Mouse (Mus musculus) embryonic facial prominence, embryonic 14.5 days (tissue): ENCODE measurements around the gene Usp20. TPM values are rescaled to one million over a fixed set of nuclear protein-coding genes. Genes with fewer than 3 reads are reported as not detected.

Experiments used
- ATAC-seq: fragments of 200-750 bp; cut with Nextera tagmentation; 2 replicates; pipeline ENCODE4 v1.8.0; 2017; ENCODE audit warnings: low read depth, moderate number of reproducible peaks, moderate TSS enrichment
- DNase-seq: peaks from one replicate; pipeline ENCODE4 v3.0.0-alpha.2; 2015; ENCODE audit warnings: low spot score
- H3K27ac ChIP-seq: fragments of 300-500 bp; sonication (generic); replicated peaks from 2 replicates; pipeline ENCODE4 v1.5.1; 2014; ENCODE audit warnings: low read depth, mild to moderate bottlenecking, low read length, moderate library complexity
- H3K27me3 ChIP-seq: fragments of 300-500 bp; sonication (generic); replicated peaks from 2 replicates; pipeline ENCODE4 v1.6.1; 2014; ENCODE audit warnings: low read length; ENCODE audit not compliant: control insufficient read depth, insufficient read depth
- H3K36me3 ChIP-seq: fragments of 300-500 bp; sonication (generic); 2 replicates; pipeline ENCODE4 v1.6.1; 2014; ENCODE audit warnings: low read length, mixed read lengths; ENCODE audit not compliant: control insufficient read depth, insufficient read depth
- H3K4me1 ChIP-seq: fragments of 300-500 bp; sonication (generic); 2 replicates; pipeline ENCODE4 v1.6.1; 2014; ENCODE audit warnings: antibody characterized with exemption, low read length; ENCODE audit not compliant: control insufficient read depth, insufficient read depth
- H3K4me2 ChIP-seq: fragments of 300-500 bp; sonication (generic); 2 replicates; pipeline ENCODE4 v1.6.1; 2014; ENCODE audit warnings: low read depth, mild to moderate bottlenecking, low read length, moderate library complexity, mixed read lengths
- H3K4me3 ChIP-seq: fragments of 300-500 bp; sonication (generic); 2 replicates; pipeline ENCODE4 v1.5.1; 2014; ENCODE audit warnings: low read depth, mild to moderate bottlenecking, low read length
- H3K9ac ChIP-seq: fragments of 300-500 bp; sonication (generic); 2 replicates; pipeline ENCODE4 v1.6.1; 2014; ENCODE audit warnings: low read depth, mild to moderate bottlenecking, low read length, moderate library complexity, mixed read lengths
- H3K9me3 ChIP-seq: fragments of 300-500 bp; sonication (generic); 2 replicates; pipeline ENCODE4 v1.6.1; 2016; ENCODE audit warnings: low read length; ENCODE audit not compliant: control insufficient read depth
- WGBS: fragments of 180-500 bp; shearing (Covaris S2); extraction: QIAGEN DNeasy Blood & Tissue Kit; methylation state at CpG from one replicate; pipeline ENCODE4 v1.1.7; 2014; 5-methylcytosine and 5-hydroxymethylcytosine counted together
- polyA plus RNA-seq: library from polyadenylated mRNA; unstranded; fragments of >200 nt; fragmentation: Nextera tagmentation; extraction: Ambion mirVana; gene quantifications from 2 replicates; pipeline ENCODE4 v1.2.1, GENCODE M21; 2014

Usp20 gene
- polyA plus RNA-seq, 1 experiment from 2014 or later: 20.9 TPM

DNA sequence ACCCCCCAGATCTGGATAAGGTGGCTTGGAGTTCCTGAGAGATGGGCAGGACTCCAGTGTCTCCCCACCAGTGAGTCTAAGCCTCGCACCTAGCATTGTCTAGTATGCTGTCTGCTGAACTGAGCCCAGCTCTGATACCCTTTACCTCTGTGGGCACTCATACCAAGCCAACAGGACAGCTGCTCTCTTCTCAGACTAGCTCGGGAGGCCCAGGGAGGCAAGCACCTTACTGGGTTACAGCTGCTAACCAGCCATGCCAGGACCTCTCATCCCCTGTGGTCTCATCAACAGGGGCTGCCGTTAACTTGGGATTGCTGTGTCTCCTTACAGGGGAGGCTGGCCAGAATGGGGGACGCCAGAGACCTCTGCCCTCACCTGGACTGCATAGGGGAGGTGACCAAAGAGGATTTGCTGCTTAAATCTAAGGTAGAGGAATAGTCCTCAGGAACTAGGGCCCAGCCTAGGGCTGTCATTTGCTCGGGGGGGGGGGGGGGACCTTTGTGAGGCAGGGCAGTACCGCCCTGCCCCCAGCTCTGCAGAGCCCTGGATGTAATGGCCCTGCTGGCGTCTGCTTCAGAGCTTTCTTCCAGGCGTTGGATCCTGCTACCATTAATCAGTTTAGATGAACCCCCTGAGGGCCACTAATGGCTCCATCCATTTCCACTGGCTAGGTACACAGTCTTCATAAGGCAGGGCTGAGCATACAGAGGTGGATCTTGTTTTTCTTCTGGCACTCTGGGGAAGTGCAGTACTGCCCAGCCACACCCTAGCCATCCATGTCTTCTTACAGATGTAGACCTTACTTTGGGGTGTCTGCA, 16.6 kb downstream of the Usp20 start:
- no peaks in the 10 kb centered on the region for H3K9me3 ChIP-seq
- H3K4me3 ChIP-seq: no peak overlapping the region
- H3K4me1 ChIP-seq: no peaks in the 10 kb centered on the region
- WGBS: 56% methylated on average over 6 of the region's 8 CpGs
- no peak overlapping the region for H3K27ac ChIP-seq
- H3K36me3 ChIP-seq: peaks cover 22% of the 10 kb centered on the region; the same call in 1 of the 2 replicates
- no peaks in the 10 kb centered on the region for H3K27me3 ChIP-seq
- 0 out of 2 replicates have a peak overlapping the region, but pooled peaks have one; percentile 8 for H3K9ac ChIP-seq
- DNase-seq: no peak
- H3K4me2 ChIP-seq: no peak overlapping the region
- ATAC-seq: peak; percentile 42; the same call in 1 of the 2 replicates

DNA sequence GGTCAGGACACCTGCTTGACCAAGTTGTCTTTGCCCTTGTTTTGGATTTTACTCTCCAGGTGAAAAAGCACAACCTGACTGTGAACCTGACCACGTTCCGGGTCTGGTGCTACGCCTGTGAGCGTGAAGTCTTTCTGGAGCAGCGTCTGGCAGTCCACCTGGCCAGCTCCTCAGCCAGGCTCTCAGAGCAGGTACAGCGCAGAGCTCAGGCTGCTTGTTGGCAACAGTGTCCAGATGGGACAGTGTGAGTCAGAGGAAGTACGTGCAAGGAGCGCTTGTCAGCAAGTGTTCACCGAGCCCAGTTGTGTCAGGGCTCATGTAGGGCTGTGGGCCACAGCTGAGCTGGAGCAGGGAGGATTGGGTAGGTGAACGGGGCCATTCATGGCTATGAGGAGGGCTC, 20.8 kb downstream of the Usp20 start:
- H3K36me3 ChIP-seq: peaks cover 45% of the 10 kb centered on the region
- H3K27me3 ChIP-seq: no peaks in the 10 kb centered on the region
- H3K4me2 ChIP-seq: no peak overlapping the region
- DNase-seq: no peak
- no peak overlapping the region for H3K27ac ChIP-seq
- no peak overlapping the region for H3K9ac ChIP-seq
- ATAC-seq: no peak
- no peaks in the 10 kb centered on the region for H3K4me1 ChIP-seq
- WGBS: 92% methylated on average over 10 of the region's 10 CpGs
- no peaks in the 10 kb centered on the region for H3K9me3 ChIP-seq
- no peak overlapping the region for H3K4me3 ChIP-seq

DNA sequence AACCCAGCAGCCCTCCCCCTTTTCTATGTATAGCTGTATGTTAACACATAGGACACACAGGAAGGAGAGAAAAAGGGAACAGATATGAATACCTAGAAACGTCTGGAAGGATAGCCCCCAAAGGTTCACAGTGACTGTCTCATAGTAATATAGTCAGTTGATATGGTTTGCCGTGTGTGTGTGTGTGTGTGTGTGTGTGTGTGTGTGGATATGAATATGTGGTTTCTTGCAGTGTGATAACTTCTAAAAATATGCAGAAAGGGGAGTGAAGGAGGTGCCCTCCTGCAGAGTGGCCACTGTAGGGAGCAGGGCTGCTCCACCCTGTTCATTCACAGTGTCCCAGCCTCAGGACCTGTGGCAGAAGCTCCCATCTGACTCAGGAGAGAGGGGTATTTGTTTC, 23.4 kb downstream of the Usp20 start:
- H3K36me3 ChIP-seq: peaks cover 49% of the 10 kb centered on the region
- H3K9ac ChIP-seq: no peak overlapping the region
- ATAC-seq: no peak

DNA sequence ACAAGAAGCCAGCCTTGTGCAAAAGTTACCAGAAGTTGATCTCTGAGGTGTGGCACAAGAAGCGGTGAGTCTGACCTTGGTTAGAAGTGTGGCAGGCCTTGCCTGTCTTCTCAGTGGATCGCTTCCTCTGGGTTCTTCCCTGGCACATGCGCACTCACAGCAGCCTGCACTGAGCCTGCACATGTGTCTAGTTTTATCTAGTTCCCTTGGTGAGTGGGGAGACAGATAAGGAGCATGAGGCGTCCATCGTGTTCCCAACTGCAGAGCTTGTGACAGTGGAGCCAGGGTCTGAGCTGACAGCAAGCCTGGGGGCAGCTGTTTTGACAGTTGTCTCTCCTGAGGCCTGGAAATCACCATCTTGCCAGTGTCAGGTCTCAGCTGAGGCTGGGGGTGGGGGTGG, 24.4 kb downstream of the Usp20 start:
- Histone ChIP-seq H3K4me2 (no peak overlapping the region), H3K4me3 (no peak overlapping the region), H3K9me3 (no peaks in the 10 kb centered on the region), H3K27ac (no peak overlapping the region; the same call in 1 of the 2 replicates), H3K4me1 (no peaks in the 10 kb centered on the region), H3K36me3 (peaks cover 59% of the 10 kb centered on the region), H3K27me3 (no peaks in the 10 kb centered on the region), H3K9ac (no peak overlapping the region)
- DNase-seq (peak; percentile 53), ATAC-seq (peak; percentile 58; the same call in 1 of the 2 replicates)
- WGBS: 73% methylated on average over 5 of the region's 5 CpGs

More for the DNA sequence above, 23.4 kb downstream of the Usp20 start:
- DNase-seq: no peak
- WGBS: 80% methylated on average over 2 of the region's 2 CpGs
- H3K4me3 ChIP-seq: no peak overlapping the region
- H3K27ac ChIP-seq: no peak overlapping the region
- H3K9me3 ChIP-seq: no peaks in the 10 kb centered on the region
- H3K4me1 ChIP-seq: no peaks in the 10 kb centered on the region
- H3K4me2 ChIP-seq: no peak overlapping the region
- H3K27me3 ChIP-seq: no peaks in the 10 kb centered on the region

DNA sequence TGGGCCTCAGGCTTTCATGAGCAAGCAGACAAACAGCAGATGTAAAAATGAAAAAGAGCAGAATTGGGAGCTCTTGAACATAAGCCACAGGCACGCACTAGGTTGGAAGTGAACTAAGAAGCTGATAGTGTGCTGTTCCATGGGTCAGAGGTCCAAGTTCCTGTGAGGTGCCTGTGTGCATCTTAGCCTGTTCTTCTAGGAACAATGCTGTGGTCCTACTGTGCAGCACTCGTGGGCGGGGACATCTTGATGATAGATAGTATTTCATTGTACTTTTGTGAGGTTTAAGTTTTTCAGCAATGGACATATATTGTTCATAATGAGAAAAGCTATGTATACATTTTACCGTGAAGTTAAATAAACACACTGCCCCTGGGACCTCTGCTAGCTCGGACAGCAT, 25.1 kb downstream of the Usp20 start:
- no peak for ATAC-seq
- H3K27me3 ChIP-seq: no peaks in the 10 kb centered on the region
- H3K4me3 ChIP-seq: no peak overlapping the region
- H3K4me1 ChIP-seq: no peaks in the 10 kb centered on the region
- no peaks in the 10 kb centered on the region for H3K9me3 ChIP-seq
- H3K4me2 ChIP-seq: no peak overlapping the region
- H3K27ac ChIP-seq: no peak overlapping the region
- H3K9ac ChIP-seq: no peak overlapping the region; the same call in 1 of the 2 replicates
- no peak for DNase-seq
- peaks cover 63% of the 10 kb centered on the region for H3K36me3 ChIP-seq
- 90% methylated on average over 5 of the region's 5 CpGs for WGBS

DNA sequence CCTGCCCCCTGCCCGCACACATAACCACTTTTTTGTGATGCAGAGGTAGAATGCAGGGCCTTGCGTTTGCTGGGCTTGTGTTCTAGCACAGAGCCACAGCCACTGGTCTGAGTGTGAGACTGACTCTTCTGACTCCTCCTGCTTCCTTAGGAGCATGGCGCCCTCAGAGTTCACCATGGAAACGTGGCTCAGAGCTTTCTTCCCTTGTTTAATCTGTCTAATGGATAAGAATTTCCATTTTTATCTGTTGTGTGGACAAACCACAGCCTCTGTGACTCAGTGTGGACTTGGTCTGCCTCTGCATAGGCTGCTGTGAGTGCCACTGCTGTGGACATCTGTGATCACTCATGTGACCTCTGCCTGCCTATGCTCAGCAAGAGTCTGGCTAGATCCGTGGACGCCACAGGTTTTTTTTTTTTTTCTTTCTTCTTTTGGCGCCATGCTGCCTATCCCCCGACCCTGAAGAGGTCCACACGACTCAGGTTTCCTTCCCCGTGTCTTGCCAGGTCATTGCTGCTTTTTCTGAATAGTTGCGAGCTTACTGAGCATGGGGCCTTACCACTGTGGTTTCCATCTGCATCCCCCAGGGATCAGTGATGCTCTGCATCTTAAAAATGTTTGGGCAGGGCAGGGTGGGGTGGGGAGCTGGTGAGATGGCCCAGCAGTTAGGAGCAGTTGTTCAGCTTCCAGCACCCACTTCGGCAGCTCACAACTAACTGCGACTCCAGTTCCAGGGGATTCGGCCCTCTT, 31.5 kb downstream of the Usp20 start:
- Histone ChIP-seq H3K4me2 (no peak overlapping the region), H3K27ac (no peak overlapping the region), H3K4me3 (no peak overlapping the region), H3K36me3 (peaks cover 49% of the 10 kb centered on the region), H3K27me3 (no peaks in the 10 kb centered on the region), H3K9me3 (no peaks in the 10 kb centered on the region), H3K9ac (no peak overlapping the region), H3K4me1 (no peaks in the 10 kb centered on the region)
- ATAC-seq (no peak), DNase-seq (no peak)
- 63% methylated on average over 14 of the region's 14 CpGs for WGBS

DNA sequence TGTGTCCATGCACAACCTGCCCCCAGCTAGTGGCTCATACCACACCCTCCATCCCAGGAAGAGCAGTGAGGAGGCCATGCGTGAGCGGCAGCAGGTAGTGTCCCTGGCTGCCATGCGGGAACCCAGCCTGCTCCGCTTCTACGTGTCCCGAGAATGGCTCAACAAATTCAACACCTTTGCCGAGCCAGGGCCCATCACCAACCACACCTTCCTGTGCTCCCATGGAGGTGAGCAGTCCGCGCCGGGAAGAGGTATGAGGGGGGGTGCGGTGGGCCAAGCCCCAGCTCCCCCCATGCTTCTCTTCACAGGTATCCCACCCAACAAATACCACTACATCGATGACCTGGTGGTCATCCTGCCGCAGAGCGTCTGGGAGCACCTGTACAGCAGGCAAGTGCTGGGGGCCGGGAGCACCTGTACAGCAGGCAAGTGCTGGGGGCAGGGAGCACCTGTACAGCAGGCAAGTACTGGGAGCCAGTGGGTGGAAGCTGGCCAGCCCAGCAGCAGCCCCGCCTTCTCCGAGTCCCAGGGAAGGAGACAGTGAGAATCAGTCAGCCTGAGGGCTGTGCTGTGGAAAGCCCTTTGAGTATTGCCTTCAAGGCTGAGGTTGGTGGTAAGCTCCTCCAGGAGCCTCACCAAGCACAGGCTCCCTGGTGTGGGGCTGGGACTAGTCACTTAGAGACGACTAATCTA, 35.7 kb downstream of the Usp20 start:
- H3K36me3 ChIP-seq: peaks cover 44% of the 10 kb centered on the region
- 92% methylated on average over 18 of the region's 18 CpGs for WGBS
- ATAC-seq: no peak

DNA sequence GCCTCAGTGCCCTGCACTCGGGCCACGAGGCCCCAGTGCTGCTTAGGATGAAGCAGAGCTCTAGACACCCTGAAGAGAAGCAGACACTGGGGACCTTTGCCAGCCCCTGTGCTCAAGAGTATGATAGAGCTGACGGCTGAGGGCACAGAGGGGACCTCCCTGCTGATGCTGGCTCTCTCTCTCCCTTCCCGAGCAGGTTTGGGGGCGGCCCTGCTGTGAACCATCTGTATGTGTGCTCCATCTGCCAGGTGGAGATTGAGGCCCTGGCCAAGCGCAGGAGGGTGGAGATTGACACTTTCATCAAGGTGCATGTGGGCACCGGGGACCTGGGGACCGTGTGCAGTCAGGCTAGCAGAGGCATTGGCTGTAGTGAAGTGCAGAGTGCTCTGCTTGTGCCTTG, 36.4 kb downstream of the Usp20 start:
- H3K4me1 ChIP-seq: no peaks in the 10 kb centered on the region
- H3K27ac ChIP-seq: no peak overlapping the region
- DNase-seq (no peak), ATAC-seq (no peak)
- H3K36me3 ChIP-seq: peaks cover 44% of the 10 kb centered on the region
- H3K27me3 ChIP-seq: no peaks in the 10 kb centered on the region
- H3K4me3 ChIP-seq: no peak overlapping the region
- 82% methylated on average over 8 of the region's 8 CpGs for WGBS
- H3K9me3 ChIP-seq: no peaks in the 10 kb centered on the region
- no peak overlapping the region for H3K9ac ChIP-seq
- no peak overlapping the region for H3K4me2 ChIP-seq

More for the DNA sequence above, 35.7 kb downstream of the Usp20 start:
- Histone ChIP-seq H3K4me2 (no peak overlapping the region), H3K9ac (no peak overlapping the region), H3K9me3 (no peaks in the 10 kb centered on the region), H3K4me1 (no peaks in the 10 kb centered on the region), H3K27me3 (no peaks in the 10 kb centered on the region), H3K4me3 (no peak overlapping the region), H3K27ac (no peak overlapping the region)
- no peak for DNase-seq
